Mouse (Mus musculus) kidney, postnatal 0 days (tissue): ENCODE results near the gene Atg101. TPM values are rescaled to one million over a fixed set of nuclear protein-coding genes. Genes with fewer than 3 reads are reported as not detected.

ENCODE experiments used
- ATAC-seq: fragments of 200-750 bp; cut with Nextera tagmentation; replicated peaks from 2 replicates; pipeline ENCODE4 v1.8.0; 2017; ENCODE audit warnings: low read depth, moderate number of reproducible peaks, moderate TSS enrichment, moderate library complexity; ENCODE audit not compliant: low FRiP score
- DNase-seq: peaks from one replicate; pipeline ENCODE4 v3.0.0-alpha.2; 2016; ENCODE audit warnings: low spot score
- H3K27ac ChIP-seq: fragments of 300-500 bp; sonication (generic); 2 replicates; pipeline ENCODE4 v1.5.1; 2014; ENCODE audit warnings: mild to moderate bottlenecking
- H3K27me3 ChIP-seq: fragments of 300-500 bp; sonication (generic); 2 replicates; pipeline ENCODE4 v1.6.1; 2014; ENCODE audit warnings: low read length, mixed read lengths; ENCODE audit not compliant: insufficient read depth
- H3K36me3 ChIP-seq: fragments of 300-500 bp; sonication (generic); 2 replicates; pipeline ENCODE4 v1.6.1; 2014; ENCODE audit warnings: low read length, mixed read lengths; ENCODE audit not compliant: insufficient read depth
- H3K4me1 ChIP-seq: fragments of 300-500 bp; sonication (generic); replicated peaks from 2 replicates; pipeline ENCODE4 v1.6.1; 2014; ENCODE audit warnings: antibody characterized with exemption, low read length, mixed read lengths; ENCODE audit not compliant: insufficient read depth
- H3K4me2 ChIP-seq: fragments of 300-500 bp; sonication (generic); 2 replicates; pipeline ENCODE4 v1.6.1; 2014; ENCODE audit warnings: mild to moderate bottlenecking, low read length, moderate library complexity, mixed read lengths
- H3K4me3 ChIP-seq: fragments of 300-500 bp; sonication (generic); replicated peaks from 2 replicates; pipeline ENCODE4 v1.5.1; 2014; ENCODE audit warnings: low read depth, low read length
- H3K9ac ChIP-seq: fragments of 300-500 bp; sonication (generic); 2 replicates; pipeline ENCODE4 v1.6.1; 2014; ENCODE audit warnings: low read depth, low read length
- H3K9me3 ChIP-seq: fragments of 300-500 bp; sonication (generic); replicated peaks from 2 replicates; pipeline ENCODE4 v1.6.1; 2016; ENCODE audit warnings: low read length, inconsistent platforms, mixed read lengths
- CTCF ChIP-seq: IDR thresholded peaks from 2 replicates; pipeline ENCODE4 v1.5.1; 2016; ENCODE audit warnings: antibody characterized with exemption, low read depth, mild to moderate bottlenecking, moderate library complexity
- WGBS: fragments of 180-500 bp; shearing (Covaris S2); extraction: QIAGEN DNeasy Blood & Tissue Kit; methylation state at CpG from one replicate; pipeline ENCODE4 v1.1.7; 2014; 5-methylcytosine and 5-hydroxymethylcytosine counted together
- polyA plus RNA-seq: library from polyadenylated mRNA; unstranded; fragments of >200 nt; fragmentation: Nextera tagmentation; extraction: Ambion mirVana; gene quantifications from 2 replicates; pipeline ENCODE4 v1.2.1, GENCODE M21; 2015

Gene Atg101
- polyA plus RNA-seq, 1 experiment from 2014 or later: 77.1 TPM

- Histone ChIP-seq H3K36me3 (no peaks in the 10 kb centered on the region), H3K4me2 (no peak overlapping the region), H3K9ac (no peak overlapping the region), H3K27ac (no peak overlapping the region), H3K9me3 (no peaks in the 10 kb centered on the region), H3K27me3 (no peaks in the 10 kb centered on the region), H3K4me3 (no peak overlapping the region), H3K4me1 (no peaks in the 10 kb centered on the region; the same call in 1 of the 2 replicates)
- WGBS: 19% methylated on average over 1 of the region's 1 CpGs
- ATAC-seq (no peak), DNase-seq (no peak)
- TF ChIP-seq CTCF: no peak
Observed at GRCm38 (mm10) chr15:101333165-101333564, 49.1 kb downstream of the Atg101 start.

- Histone ChIP-seq H3K4me2 (no peak overlapping the region), H3K27me3 (no peaks in the 10 kb centered on the region), H3K4me1 (no peaks in the 10 kb centered on the region; the same call in 1 of the 2 replicates), H3K9me3 (no peaks in the 10 kb centered on the region), H3K27ac (no peak overlapping the region), H3K36me3 (no peaks in the 10 kb centered on the region), H3K4me3 (no peak overlapping the region), H3K9ac (no peak overlapping the region)
- TF ChIP-seq CTCF: no peak
- 73% methylated on average over 4 of the region's 4 CpGs for WGBS
- ATAC-seq (no peak), DNase-seq (no peak)
Observed at GRCm38 (mm10) chr15:101333648-101334047, 49.6 kb downstream of the Atg101 start.

GRCm38 (mm10) chr15:101336474-101337174, 52.6 kb downstream of the Atg101 start:
- DNase-seq (peak; percentile 46), ATAC-seq (no peak)
- no peak for TF ChIP-seq CTCF
- 49% methylated on average over 23 of the region's 24 CpGs for WGBS
- no peak overlapping the region for H3K9ac ChIP-seq
- H3K4me3 ChIP-seq: no peak overlapping the region
- H3K27me3 ChIP-seq: no peaks in the 10 kb centered on the region
- H3K36me3 ChIP-seq: no peaks in the 10 kb centered on the region
- H3K9me3 ChIP-seq: no peaks in the 10 kb centered on the region
- no peak overlapping the region for H3K27ac ChIP-seq
- H3K4me2 ChIP-seq: no peak overlapping the region
- no peaks in the 10 kb centered on the region for H3K4me1 ChIP-seq

- WGBS: 68% methylated on average over 4 of the region's 4 CpGs
- Histone ChIP-seq H3K27me3 (no peaks in the 10 kb centered on the region), H3K4me2 (no peak overlapping the region), H3K4me3 (no peak overlapping the region), H3K9ac (no peak overlapping the region), H3K9me3 (no peaks in the 10 kb centered on the region), H3K4me1 (no peaks in the 10 kb centered on the region), H3K36me3 (no peaks in the 10 kb centered on the region), H3K27ac (no peak overlapping the region)
- no peak for DNase-seq
- ATAC-seq: no peak
- TF ChIP-seq CTCF: no peak
Observed at GRCm38 (mm10) chr15:101338359-101338758, 54.3 kb downstream of the Atg101 start.

DNA sequence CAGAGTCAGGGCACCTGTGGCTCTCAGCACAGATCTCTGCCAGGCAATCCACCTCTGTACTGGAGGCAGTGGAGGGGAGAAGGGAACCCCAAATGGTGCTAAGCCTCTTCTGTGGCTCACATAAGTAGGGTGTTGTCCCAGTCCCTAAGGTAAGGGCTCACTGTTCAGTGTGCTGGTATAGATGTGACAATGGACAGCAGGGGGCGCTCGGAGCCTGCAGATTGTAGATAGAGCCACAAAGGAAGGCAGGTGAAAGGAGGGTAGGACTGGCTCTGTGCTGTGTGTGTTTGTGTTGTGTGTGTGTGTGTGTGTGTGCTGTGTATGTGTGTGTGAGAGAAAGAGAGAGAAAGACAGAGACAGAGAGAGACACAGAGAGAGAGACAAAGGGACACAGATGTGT, 55.5 kb downstream of the Atg101 start:
- 0% methylated on average over 2 of the region's 2 CpGs for WGBS

More for the DNA sequence above, 55.5 kb downstream of the Atg101 start:
- ATAC-seq: peak; percentile 69
- peak; percentile 97 for TF ChIP-seq CTCF
- no peaks in the 10 kb centered on the region for H3K4me1 ChIP-seq
- H3K27ac ChIP-seq: no peak overlapping the region
- H3K9ac ChIP-seq: no peak overlapping the region
- H3K9me3 ChIP-seq: no peaks in the 10 kb centered on the region
- no peak overlapping the region for H3K4me2 ChIP-seq
- H3K27me3 ChIP-seq: no peaks in the 10 kb centered on the region
- no peaks in the 10 kb centered on the region for H3K36me3 ChIP-seq
- H3K4me3 ChIP-seq: no peak overlapping the region
- DNase-seq: peak; percentile 92

Other genes starting within 250 kb of the Atg101 start
- not detected in 2 replicates for gene Gm47841, start 236.9 kb upstream of the Atg101 start, polyA plus RNA-seq
- 0.38 and 0.47 TPM in 2 replicates for gene Fignl2, start 205.7 kb upstream of the Atg101 start, polyA plus RNA-seq
- not detected in 2 replicates for gene Ankrd33, start 168.5 kb upstream of the Atg101 start, polyA plus RNA-seq
- gene Acvrl1, start 155.8 kb upstream of the Atg101 start, polyA plus RNA-seq: 16.9 and 17.8 TPM in 2 replicates
- 5.8 and 6.4 TPM in 2 replicates for gene Acvr1b, start 110.2 kb upstream of the Atg101 start, polyA plus RNA-seq
- 3.7 and 4.0 TPM in 2 replicates for gene Grasp, start 60.1 kb upstream of the Atg101 start, polyA plus RNA-seq
- gene Nr4a1, start 30.0 kb upstream of the Atg101 start, polyA plus RNA-seq: 8.6 and 9.5 TPM in 2 replicates
- 23.3 and 24.5 TPM in 2 replicates for gene 6030408B16Rik, start 8.9 kb downstream of the Atg101 start, polyA plus RNA-seq
- 1.9 and 2.2 TPM in 2 replicates for gene Krt80, start 85.9 kb downstream of the Atg101 start, polyA plus RNA-seq
- 226 and 229 TPM in 2 replicates for gene Krt7, start 126.8 kb downstream of the Atg101 start, polyA plus RNA-seq
- 0.05 TPM in 1 of 2 replicates, not detected in the other for gene Krt87, start 154.5 kb downstream of the Atg101 start, polyA plus RNA-seq
- 0.13 TPM in 1 of 2 replicates, not detected in the other for gene Krt88, start 163.5 kb downstream of the Atg101 start, polyA plus RNA-seq
- gene Krt81, start 179.5 kb downstream of the Atg101 start, polyA plus RNA-seq: not detected in 2 replicates
- not detected in 2 replicates for gene Krt86, start 189.2 kb downstream of the Atg101 start, polyA plus RNA-seq
- gene Krt83, start 207.2 kb downstream of the Atg101 start, polyA plus RNA-seq: not detected in 2 replicates
- not detected in 2 replicates for gene Gm49425, start 233.0 kb downstream of the Atg101 start, polyA plus RNA-seq
- not detected in 2 replicates for gene Krt84, start 248.5 kb downstream of the Atg101 start, polyA plus RNA-seq